Mouse (Mus musculus): ENCODE data around the gene Itch. TPM values are rescaled to one million over a fixed set of nuclear protein-coding genes. Genes with fewer than 3 reads are reported as not detected.

Itch gene
- total and polyA plus RNA-seq, 3 experiments: 15.2 to 53.6 (median 18.1) TPM

- TF ChIP-seq MXI1 (IDR thresholded peaks at IDR 0.05; ENCODE audit: low read depth, low read length) (no peak; the same call in none of the 2 replicates), NELFE (IDR thresholded peaks at IDR 0.05; ENCODE audit: low read depth, low read length) (peak; percentile 78)
Measured at GRCm38 (mm10) chr2:155236362-155236992, 103.2 kb downstream of the Itch start, which contains the start of gene Dynlrb1 (continued).

- Histone ChIP-seq H3K9me3 (replicated peaks; ENCODE audit: insufficient read depth, low read length) (no peaks in the 10 kb centered on the region), H3K36me3 (ENCODE audit: control insufficient read depth in 1 of 2, insufficient read depth in 2 of 2, low read length in 2 of 2) (peaks cover 0 to 2% of the 10 kb centered on the region in 2 experiments; a peak in 1 of 4 replicates), H3K27me3 (ENCODE audit: control insufficient read depth in 1 of 2, insufficient read depth in 2 of 2, low read length in 2 of 2) (no peaks in the 10 kb centered on the region), H3K9ac (ENCODE audit: control insufficient read depth, low read depth, low read length, poor library complexity, severe bottlenecking) (peak overlapping the region; percentile 92), H3K79me2 (ENCODE audit: control insufficient read depth, insufficient read depth, low read length, poor library complexity) (peaks cover 32% of the 10 kb centered on the region), H3K27ac (ENCODE audit: control insufficient read depth, low read depth, low read length) (no peak overlapping the region), H3K4me3 (ENCODE audit: control insufficient read depth in 1 of 2, insufficient read depth in 1 of 2, low read depth in 2 of 2, low read length in 2 of 2) (peak overlapping the region; percentile 86 to 97), H3K4me1 (ENCODE audit: control insufficient read depth in 1 of 2, insufficient read depth in 2 of 2, low read length in 2 of 2) (peaks cover 0 to 18% of the 10 kb centered on the region in 2 experiments; a peak in 2 of 4 replicates)
- TF ChIP-seq CHD1 (IDR thresholded peaks at IDR 0.05; ENCODE audit: low read depth, low read length) (no peak), ELF1 (IDR thresholded peaks at IDR 0.05; ENCODE audit: low read depth, low read length) (no peak), ZC3H11A (IDR thresholded peaks at IDR 0.05; ENCODE audit: low read depth, low read length) (no peak), HCFC1 (IDR thresholded peaks at IDR 0.05; ENCODE audit: low read depth, low read length) (no peak), USF1 (IDR thresholded peaks at IDR 0.05; ENCODE audit: low read depth, low read length) (no peak), E2F4 (IDR thresholded peaks at IDR 0.05; ENCODE audit: borderline replicate concordance, low read depth, low read length) (no peak), RAD21 (IDR thresholded peaks at IDR 0.05; ENCODE audit: low read depth, low read length) (no peak), ZKSCAN1 (IDR thresholded peaks at IDR 0.05; ENCODE audit: low read depth, low read length) (no peak), MYB (IDR thresholded peaks at IDR 0.05; ENCODE audit: low read depth, low read length) (no peak), JUND (IDR thresholded peaks at IDR 0.05; ENCODE audit: low read depth, low read length) (no peak), KAT2A (conservative IDR thresholded peaks at IDR 0.05; ENCODE audit: low read depth, low read length) (no peak), MAZ (IDR thresholded peaks at IDR 0.05; ENCODE audit: low read depth, low read length) (no peak), TCF12 (IDR thresholded peaks at IDR 0.05; ENCODE audit: low read depth, low read length) (no peak)
- DNase-seq (ENCODE audit: low read depth, low spot score): peak; percentile 29
Measured at GRCm38 (mm10) chr2:155237276-155237675, 104.0 kb downstream of the Itch start.

GRCm38 (mm10) chr2:155240915-155241314 is 107.6 kb downstream of the Itch start:
- Histone ChIP-seq H3K36me3 (ENCODE audit: control insufficient read depth in 1 of 2, insufficient read depth in 2 of 2, low read length in 2 of 2) (peaks cover 2 to 7% of the 10 kb centered on the region in 2 experiments; a peak in 3 of 4 replicates), H3K4me1 (ENCODE audit: control insufficient read depth in 1 of 2, insufficient read depth in 2 of 2, low read length in 2 of 2) (peaks cover 0 to 15% of the 10 kb centered on the region in 2 experiments; a peak in 2 of 4 replicates), H3K27me3 (ENCODE audit: control insufficient read depth in 1 of 2, insufficient read depth in 2 of 2, low read length in 2 of 2) (no peaks in the 10 kb centered on the region), H3K9ac (ENCODE audit: control insufficient read depth, low read depth, low read length, poor library complexity, severe bottlenecking) (no peak overlapping the region), H3K79me2 (ENCODE audit: control insufficient read depth, insufficient read depth, low read length, poor library complexity) (peaks cover 32% of the 10 kb centered on the region), H3K9me3 (replicated peaks; ENCODE audit: insufficient read depth, low read length) (no peaks in the 10 kb centered on the region), H3K4me3 (ENCODE audit: control insufficient read depth in 1 of 2, insufficient read depth in 1 of 2, low read depth in 2 of 2, low read length in 2 of 2) (no peak overlapping the region), H3K27ac (ENCODE audit: control insufficient read depth, low read depth, low read length) (no peak overlapping the region)
- TF ChIP-seq MYB (IDR thresholded peaks at IDR 0.05; ENCODE audit: low read depth, low read length) (no peak), RAD21 (IDR thresholded peaks at IDR 0.05; ENCODE audit: low read depth, low read length) (peak; percentile 41), CHD1 (IDR thresholded peaks at IDR 0.05; ENCODE audit: low read depth, low read length) (no peak), CTCF (IDR thresholded peaks at IDR 0.05 in 2 of 3, conservative IDR thresholded peaks at IDR 0.05 in 1 of 3; ENCODE audit: control insufficient read depth in 1 of 3, insufficient read depth in 1 of 3, low read depth in 2 of 3, low read length in 3 of 3, poor library complexity in 1 of 3, severe bottlenecking in 1 of 3) (peak in 2 of 3 experiments; percentile 51 to 52; a peak in 4 of 6 replicates), EP300 (IDR thresholded peaks at IDR 0.05; ENCODE audit: low read depth in 1 of 2, low read length in 2 of 2) (0 out of 4 replicates have a peak, but pooled peaks of 1 of the 2 experiments have one; percentile 11), POLR2A (IDR thresholded peaks at IDR 0.05; ENCODE audit: control insufficient read depth in 1 of 2, insufficient read depth in 1 of 2, low read depth in 1 of 2, low read length in 2 of 2, poor library complexity in 1 of 2) (no peak), MEF2A (IDR thresholded peaks at IDR 0.05; ENCODE audit: extremely low read depth, insufficient replicate concordance, low read depth, low read length, poor library complexity, severe bottlenecking) (no peak), NRF1 (IDR thresholded peaks at IDR 0.05; ENCODE audit: insufficient read depth, low read depth, low read length, poor library complexity, severe bottlenecking) (no peak), ELF1 (IDR thresholded peaks at IDR 0.05; ENCODE audit: low read depth, low read length) (peak; percentile 32; the same call in 1 of the 2 replicates), ETS1 (IDR thresholded peaks at IDR 0.05; ENCODE audit: low read depth, low read length) (no peak), SIN3A (IDR thresholded peaks at IDR 0.05; ENCODE audit: low read length) (0 out of 2 replicates have a peak, but pooled peaks have one; percentile 22), TAL1 (IDR thresholded peaks at IDR 0.05; ENCODE audit: low read length) (no peak), ZKSCAN1 (IDR thresholded peaks at IDR 0.05; ENCODE audit: low read depth, low read length) (no peak), BHLHE40 (IDR thresholded peaks at IDR 0.05; ENCODE audit: borderline replicate concordance, low read depth, low read length) (no peak), SMC3 (IDR thresholded peaks at IDR 0.05; ENCODE audit: low read depth, low read length) (peak; percentile 18)
- peak; percentile 54 for DNase-seq (ENCODE audit: low read depth, low spot score)
